Mouse (Mus musculus): Measurements from ENCODE around the gene Ccp110. TPM values are rescaled to one million over a fixed set of nuclear protein-coding genes. Genes with fewer than 3 reads are reported as not detected.

Gene Ccp110
- 8.0 TPM for polyA plus RNA-seq (2017; shearing (Covaris generic))

DNA sequence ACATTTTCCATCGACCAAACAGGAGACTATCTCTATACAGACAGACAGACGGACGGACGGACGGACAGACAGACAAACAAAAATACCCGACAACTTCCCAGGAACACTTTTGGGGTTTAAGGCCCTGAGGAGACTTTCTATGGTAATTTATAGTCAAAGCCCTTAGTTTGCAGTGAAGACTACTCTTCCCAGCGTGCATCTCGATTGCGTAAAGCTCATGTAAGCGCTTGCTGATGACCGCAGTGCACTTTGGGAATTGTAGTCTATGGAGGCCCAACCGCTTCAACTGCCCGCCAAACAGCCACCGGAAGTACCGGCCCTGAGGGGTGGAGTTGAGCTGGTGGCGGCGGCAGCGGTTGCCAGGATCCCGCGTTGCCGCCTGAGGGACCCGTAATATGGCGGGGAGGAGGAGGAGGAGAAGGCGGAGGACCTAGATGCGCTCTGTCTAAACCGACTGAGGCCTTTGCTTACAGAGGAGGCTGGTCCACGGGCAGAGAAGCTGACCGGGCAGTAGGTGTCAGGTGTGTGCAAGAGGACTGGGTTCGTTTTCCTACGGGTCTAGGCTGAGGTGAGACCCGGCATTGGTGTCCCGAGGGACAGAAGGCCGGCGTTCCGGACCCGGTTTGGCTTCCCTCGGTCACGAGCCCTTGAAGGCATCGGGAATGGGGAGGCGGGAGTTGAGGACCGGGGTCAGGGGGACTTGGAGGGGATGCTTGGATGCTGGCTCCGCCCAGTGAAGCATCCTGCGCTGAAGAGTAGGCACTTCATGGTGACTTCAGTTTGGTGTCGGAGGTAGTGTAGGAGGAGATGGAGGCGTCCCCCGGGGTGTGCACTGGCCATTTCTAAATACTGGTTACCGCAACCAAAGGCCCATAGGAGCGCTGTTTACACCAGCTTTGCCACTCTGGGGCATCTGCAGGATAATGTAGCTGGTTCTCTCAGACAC, at the start of gene Ccp110:
Gene Ccp110, plus strand, starts transcription at position 325 of the 946 bp plus-strand sequence.

DNA sequence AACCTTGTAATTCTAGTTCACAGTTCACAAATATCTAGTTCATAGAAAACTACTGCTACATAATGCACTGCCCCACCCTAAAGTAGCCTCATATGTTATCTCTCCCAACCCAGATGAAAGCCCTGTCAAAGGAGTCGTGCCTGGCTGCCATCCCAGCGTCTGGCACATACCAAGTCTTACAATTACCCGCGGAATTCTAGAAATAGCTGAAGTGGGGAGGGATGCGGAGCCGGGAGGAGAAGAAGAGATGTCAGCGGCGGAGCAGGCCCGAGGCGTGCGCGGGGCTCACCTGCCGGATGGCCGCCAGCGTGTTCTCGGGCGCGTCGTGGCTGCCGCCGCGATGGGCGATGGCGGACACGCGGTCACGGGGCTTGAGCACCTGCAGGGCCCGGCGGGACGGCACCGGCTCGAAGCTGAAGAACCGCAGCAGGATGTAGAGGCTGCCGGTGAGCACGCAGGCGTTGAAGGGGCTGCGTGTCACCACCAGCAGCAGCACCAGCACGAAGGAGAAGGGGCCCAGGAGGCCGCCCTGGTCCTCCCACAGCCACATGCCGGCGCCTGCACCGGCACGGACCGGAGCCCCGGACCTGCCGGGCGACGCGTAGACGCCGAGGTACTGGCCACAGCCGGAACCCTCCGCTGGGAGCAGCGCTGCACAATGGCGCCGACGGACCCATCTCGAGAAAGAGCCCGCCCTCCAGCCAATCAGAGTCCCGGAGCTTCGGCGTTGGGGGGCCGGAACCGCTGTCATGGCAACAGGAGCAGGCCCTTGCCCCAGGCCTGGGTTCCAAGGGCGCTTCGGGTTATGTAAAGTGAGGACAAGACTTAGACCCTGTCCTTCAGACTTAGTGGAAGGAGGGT, 7.0 kb upstream of the Ccp110 start, which contains the start of gene Gde1:
Gene Gde1, minus strand, starts transcription at position 678 of the 861 bp plus-strand sequence.

DNA sequence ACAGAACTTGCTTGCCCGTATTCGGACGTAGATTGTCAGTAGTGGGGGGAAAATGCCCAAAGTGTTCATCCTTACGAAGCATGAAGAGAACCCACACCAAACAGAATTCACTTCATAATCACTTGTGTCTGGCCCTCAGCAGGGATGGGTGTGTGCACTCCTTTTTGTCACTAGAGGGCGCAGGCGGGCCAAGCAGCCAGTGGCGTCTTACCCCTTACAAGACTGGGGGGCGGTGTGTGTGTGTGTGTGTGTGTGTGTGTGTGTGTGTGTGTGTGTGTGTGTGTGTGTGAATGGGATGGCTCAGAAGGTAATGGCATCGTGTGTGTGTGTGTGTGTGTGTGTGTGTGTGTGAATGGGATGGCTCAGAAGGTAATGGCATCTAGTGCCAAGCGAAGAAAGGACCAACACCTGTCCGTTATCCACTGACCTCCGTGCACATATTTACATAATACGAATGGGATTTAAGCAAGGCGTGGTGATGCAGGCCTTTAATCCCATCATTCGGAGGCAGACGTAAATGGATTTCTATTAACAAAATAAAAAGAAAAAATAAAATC, 27.7 kb downstream of the Ccp110 start, which contains the start of gene Vps35l:
Gene Vps35l, plus strand, starts transcription at position 252 of the 557 bp plus-strand sequence.

Other genes starting within 250 kb of the Ccp110 start
- 0.84 TPM for gene Itpripl2, start 220.6 kb upstream of the Ccp110 start, polyA plus RNA-seq (2017; shearing (Covaris generic))
- gene Coq7, start 179.2 kb upstream of the Ccp110 start, polyA plus RNA-seq (2017; shearing (Covaris generic)) = 12.7 TPM
- not detected for gene Tmc7, start 127.8 kb upstream of the Ccp110 start, polyA plus RNA-seq (2017; shearing (Covaris generic))
- not detected for gene Tmc5, start 115.3 kb upstream of the Ccp110 start, polyA plus RNA-seq (2017; shearing (Covaris generic))
- 26.0 TPM for gene Gde1, start 6.8 kb upstream of the Ccp110 start, polyA plus RNA-seq (2017; shearing (Covaris generic))
- 113 TPM for gene Vps35l, start 27.7 kb downstream of the Ccp110 start, polyA plus RNA-seq (2017; shearing (Covaris generic))
- 0.26 TPM for gene Iqck, start 143.2 kb downstream of the Ccp110 start, polyA plus RNA-seq (2017; shearing (Covaris generic))
- gene Knop1, start 143.7 kb downstream of the Ccp110 start, polyA plus RNA-seq (2017; shearing (Covaris generic)) = 34.7 TPM

All from activated CD4-positive, CD25-positive, alpha-beta regulatory T cell, adult 9 weeks (primary cell).